Mouse (Mus musculus) E14TG2a.4 (cell line): ENCODE results near the gene Rhbdl2.

Experiments
- CTCF ChIP-seq: conservative IDR thresholded peaks from 2 replicates; pipeline ENCODE4 v1.5.1; 2014; ENCODE audit warnings: low read length
- NANOG ChIP-seq: IDR thresholded peaks from 2 replicates; pipeline ENCODE4 v1.6.1; 2014; ENCODE audit warnings: borderline replicate concordance, low read length, mixed read lengths
- POU5F1 ChIP-seq: IDR thresholded peaks from 2 replicates; pipeline ENCODE4 v1.6.1; 2014; ENCODE audit warnings: low read length, borderline replicate concordance

GRCm38 (mm10) chr4:123860621-123861020 lies 72.9 kb downstream of the Rhbdl2 start:
- TF ChIP-seq CTCF (no peak), POU5F1 (no peak), NANOG (no peak)
